25 mouse cellular contexts compared by ENCODE assay signal in genomic region chr10:120888531-120888930, GRCm38 (mm10).
"Had no signal": no experiment of that assay in that cellular context is flagged by ENCODE, and none has a peak within 500 bp of the region (broad histone marks: within the 10 kb centered on the region; RNA-seq: fewer than 3 reads in every experiment).

No protein-coding gene starts in this region.

- H3K36me3 ChIP-seq: hindbrain, embryonic 12.5 days; intestine, embryonic 15.5 days; liver, embryonic 13.5 days; liver, embryonic 15.5 days had no signal

- H3K4me3 ChIP-seq: gastrocnemius, adult 2 months; hindbrain, embryonic 10.5 days; hindbrain, embryonic 12.5 days; intestine, embryonic 15.5 days; layer of hippocampus, adult 2 months; left cerebral cortex, adult 2 months; limb, embryonic 13.5 days; limb, embryonic 15.5 days; liver, embryonic 13.5 days; liver, embryonic 15.5 days had no signal

- H3K9ac ChIP-seq: hindbrain, embryonic 12.5 days; hindbrain, embryonic 14.5 days; intestine, embryonic 15.5 days; limb, embryonic 13.5 days; limb, embryonic 15.5 days; liver, embryonic 13.5 days; liver, embryonic 15.5 days had no signal

- DNase-seq: gastrocnemius, adult 2 months; gastrocnemius, postnatal 10 days; gastrocnemius, postnatal 25 days; heart, postnatal 10 days; heart, postnatal 36 days; kidney, adult 18-20 months; kidney, adult 8-10 months; kidney, postnatal 10 days; kidney, postnatal 25 days; kidney, postnatal 4 days; liver, embryonic 13.5 days had no signal

- H3K27ac ChIP-seq: hindbrain, embryonic 10.5 days; hindbrain, embryonic 12.5 days; hindbrain, embryonic 14.5 days; intestine, embryonic 15.5 days; layer of hippocampus, adult 2 months; left cerebral cortex, adult 2 months; limb, embryonic 13.5 days; limb, embryonic 15.5 days; liver, embryonic 13.5 days; liver, embryonic 15.5 days had no signal

- H3K9me3 ChIP-seq: intestine, embryonic 15.5 days; limb, embryonic 15.5 days; liver, embryonic 13.5 days; liver, embryonic 15.5 days had no signal

- ATAC-seq: hindbrain, embryonic 16.5 days; inflammation-experienced regulatory T-cells, adult 6 months; intestine, embryonic 15.5 days; intestine, postnatal 0 days had no signal

- H3K27me3 ChIP-seq: hindbrain, embryonic 12.5 days; intestine, embryonic 15.5 days; limb, embryonic 13.5 days; limb, embryonic 15.5 days; liver, embryonic 13.5 days; liver, embryonic 15.5 days had no signal

- H3K4me1 ChIP-seq: limb, embryonic 15.5 days; liver, embryonic 15.5 days had no signal

- H3K4me2 ChIP-seq: heart, embryonic 11.5 days; hindbrain, embryonic 12.5 days; hindbrain, embryonic 14.5 days; intestine, embryonic 15.5 days; limb, embryonic 13.5 days; limb, embryonic 15.5 days; liver, embryonic 11.5 days; liver, embryonic 13.5 days; liver, embryonic 15.5 days had no signal
